Mouse (Mus musculus): ENCODE measurements around the gene Acbd5. TPM values are rescaled to one million over a fixed set of nuclear protein-coding genes. Genes with fewer than 3 reads are reported as not detected.
A peak's percentile ranks its signal among the peaks of the same experiment; 100 is the strongest.
"Not testable (repeated sequence)": the region's sequence is repeated elsewhere in the genome, so short reads cannot be mapped to it uniquely, and the experiment has no call there.

Gene Acbd5
- polyA plus RNA-seq, 1 experiment from 2014 or later, result 85.8 TPM

DNA sequence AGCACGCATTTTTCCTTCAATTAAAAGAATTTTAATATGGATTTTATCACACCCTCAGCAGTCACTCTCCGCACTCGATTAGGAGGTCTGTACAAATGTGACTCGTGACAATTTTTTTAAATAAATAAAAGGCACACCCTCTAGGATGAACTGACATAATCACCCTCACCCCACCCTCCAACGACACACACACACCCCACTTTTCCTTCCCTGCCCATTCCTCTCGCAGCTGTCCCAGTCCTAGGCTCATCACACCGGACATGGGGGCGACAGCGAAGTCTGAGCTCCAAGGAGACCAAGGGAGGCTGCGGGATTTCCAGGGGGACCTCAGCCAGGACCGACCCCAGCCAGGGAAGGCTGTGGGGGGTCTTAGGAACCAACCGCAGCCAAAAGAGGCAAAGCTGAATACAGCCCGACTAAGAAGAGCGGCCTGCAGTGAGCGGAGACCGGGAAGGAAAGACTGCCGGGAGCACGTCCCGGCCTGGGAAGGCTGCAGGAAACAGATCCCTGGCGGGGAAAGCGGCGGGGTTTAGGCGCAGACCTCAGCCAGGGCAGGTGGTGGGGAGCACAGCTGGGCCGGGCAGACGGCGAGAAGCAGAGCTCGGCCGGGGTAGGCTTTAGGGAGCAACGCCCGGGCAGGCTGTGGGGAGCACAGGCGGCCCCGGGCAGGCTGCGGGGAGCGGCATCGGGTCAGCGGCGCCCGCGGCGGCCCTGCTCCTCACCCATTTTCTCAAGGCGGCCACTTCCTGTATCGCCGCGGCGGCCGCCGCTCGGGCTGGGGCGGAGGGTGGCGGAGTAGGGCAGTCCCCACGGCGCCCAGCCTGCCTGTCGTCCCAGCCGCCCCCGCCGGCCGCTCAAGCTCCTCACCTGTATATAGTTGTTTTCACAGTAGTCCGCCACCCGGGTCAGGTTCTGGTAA, 28.6 kb upstream of the Acbd5 start:
- Histone ChIP-seq H3K9ac (peak overlapping the region; percentile 99), H3K27me3 (replicated peaks) (no peaks in the 10 kb centered on the region), H3K27ac (peak overlapping the region; percentile 94), H3K4me2 (peak overlapping the region; percentile 69), H3K4me1 (peaks cover 25% of the 10 kb centered on the region), H3K9me3 (no peaks in the 10 kb centered on the region), H3K4me3 (peak overlapping the region; percentile 95), H3K36me3 (replicated peaks) (no peaks in the 10 kb centered on the region)
- under 1% methylated on average over 56 of the region's 59 CpGs for WGBS
- ATAC-seq (replicated peaks), result peak; percentile 91

DNA sequence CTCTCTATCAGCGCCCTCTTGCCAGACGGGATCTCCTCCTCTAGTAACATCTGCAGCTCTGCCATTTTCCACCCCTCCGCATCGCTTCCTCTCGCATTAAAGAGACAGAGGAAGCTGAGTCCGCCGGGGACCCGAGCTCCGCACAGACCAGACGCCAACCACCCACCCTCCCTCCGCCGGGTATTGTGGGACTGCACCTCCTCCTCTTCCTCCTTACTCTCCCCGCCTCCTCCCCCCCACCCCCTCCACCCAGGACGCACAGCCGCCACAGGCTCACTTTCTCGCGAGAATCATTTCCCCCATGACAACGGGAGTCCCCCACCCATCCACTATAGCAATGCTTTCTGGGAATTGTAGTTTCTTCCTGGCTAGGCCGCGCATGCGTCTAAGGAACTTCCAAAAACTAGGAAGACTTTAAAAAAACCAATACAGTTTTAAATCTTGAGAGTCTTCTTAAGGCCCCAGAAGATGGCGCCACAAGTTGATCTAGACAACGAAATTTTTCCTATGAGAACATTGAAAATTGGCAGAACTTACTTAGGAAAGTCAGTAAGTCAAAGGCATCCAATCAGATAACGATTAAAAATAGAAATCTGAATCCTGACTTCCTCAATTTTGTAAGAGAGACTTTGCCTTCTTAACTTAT, 27.8 kb upstream of the Acbd5 start, which contains the start of gene Abi1:
TSS of gene Abi1 (minus strand) at position 241 of the 646 bp plus-strand sequence.
- ATAC-seq (replicated peaks), result peak; percentile 97

DNA sequence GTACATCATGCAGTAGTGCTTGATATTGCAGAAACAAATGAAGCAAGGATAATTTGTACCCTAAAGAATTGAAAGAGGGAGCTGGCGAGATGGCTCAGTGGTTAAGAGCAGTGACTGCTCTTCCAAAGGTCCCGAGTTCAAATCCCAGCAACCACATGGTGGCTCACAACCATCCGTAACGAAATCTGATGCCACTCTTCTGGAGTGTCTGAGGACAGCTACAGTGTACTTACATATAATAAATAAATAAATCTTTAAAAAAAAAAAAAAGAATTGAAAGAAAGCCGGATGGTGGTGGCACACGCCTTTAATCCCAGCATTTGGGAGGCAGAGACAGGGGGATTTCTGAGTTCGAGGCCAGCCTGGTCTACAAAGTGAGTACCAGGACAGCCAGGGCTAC, 27.3 kb upstream of the Acbd5 start:
- H3K4me2 ChIP-seq; H3K36me3 ChIP-seq (replicated peaks); H3K9ac ChIP-seq; H3K27ac ChIP-seq; H3K9me3 ChIP-seq; H3K27me3 ChIP-seq (replicated peaks); H3K4me3 ChIP-seq: not testable (repeated sequence)
- peak; percentile 3 for ATAC-seq (replicated peaks)
- 91% methylated on average over 7 of the region's 7 CpGs for WGBS
- H3K4me1 ChIP-seq, result peaks cover 25% of the 10 kb centered on the region

More for the DNA sequence above, 27.8 kb upstream of the Acbd5 start, which contains the start of gene Abi1:
- peak within 1 kb of the TSS; percentile 99 for H3K9ac ChIP-seq
- H3K4me1 ChIP-seq, result peaks cover 25% of the 10 kb centered on the region
- peak within 1 kb of the TSS; percentile 94 for H3K27ac ChIP-seq
- H3K4me3 ChIP-seq, result peak within 1 kb of the TSS; percentile 95
- WGBS, result 3% methylated on average over 24 of the region's 24 CpGs
- no peaks in the 10 kb centered on the region for H3K27me3 ChIP-seq (replicated peaks)
- peak within 1 kb of the TSS; percentile 69 for H3K4me2 ChIP-seq
- no peaks in the 10 kb centered on the region for H3K9me3 ChIP-seq
- H3K36me3 ChIP-seq (replicated peaks), result no peaks in the 10 kb centered on the region

DNA sequence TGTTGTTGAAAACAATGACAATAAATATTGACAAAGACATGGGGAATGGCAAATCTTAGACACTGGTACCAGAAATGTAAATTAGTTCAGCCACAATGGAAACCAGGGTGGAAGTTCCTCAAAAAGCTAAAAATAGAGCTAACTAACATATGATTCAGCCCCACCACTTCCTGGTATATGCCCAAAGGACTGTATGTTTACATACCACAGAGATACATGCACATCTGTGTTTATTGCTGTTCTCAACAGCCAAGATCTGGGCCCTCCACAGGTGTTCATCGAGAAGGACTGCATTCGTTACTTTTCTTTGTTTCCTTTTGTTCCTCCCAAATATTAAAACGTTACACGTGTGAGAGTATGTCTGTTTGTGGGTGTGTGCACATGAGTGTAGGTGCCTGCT, 26.5 kb upstream of the Acbd5 start:
- no peaks in the 10 kb centered on the region for H3K9me3 ChIP-seq
- H3K27ac ChIP-seq, result no peak overlapping the region
- ATAC-seq (replicated peaks), result no peak
- H3K27me3 ChIP-seq (replicated peaks), result no peaks in the 10 kb centered on the region
- no peak overlapping the region for H3K4me3 ChIP-seq
- WGBS, result 81% methylated on average over 4 of the region's 4 CpGs
- no peaks in the 10 kb centered on the region for H3K36me3 ChIP-seq (replicated peaks)
- no peak overlapping the region for H3K9ac ChIP-seq
- no peak overlapping the region for H3K4me2 ChIP-seq
- peaks cover 25% of the 10 kb centered on the region for H3K4me1 ChIP-seq

DNA sequence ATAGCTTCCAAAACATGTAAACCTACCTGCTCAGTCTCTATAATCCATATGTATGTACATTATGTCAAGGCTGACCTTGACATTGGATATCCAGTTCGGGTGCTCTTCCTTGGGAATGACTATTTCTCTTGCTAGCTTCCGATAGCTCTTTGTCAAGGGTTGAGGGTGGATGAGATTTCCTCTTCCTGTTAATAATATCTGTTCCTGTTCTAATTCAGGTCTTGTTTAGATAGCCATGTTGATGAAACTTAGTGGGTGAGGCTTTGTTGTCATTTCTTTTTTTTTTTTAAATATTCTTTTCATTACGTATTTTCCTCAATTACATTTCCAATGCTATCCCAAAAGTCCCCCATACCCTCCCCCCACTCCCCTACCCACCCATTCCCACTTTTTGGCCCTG, 25.8 kb upstream of the Acbd5 start:
- no peaks in the 10 kb centered on the region for H3K9me3 ChIP-seq
- peaks cover 17% of the 10 kb centered on the region for H3K4me1 ChIP-seq
- WGBS, result 96% methylated on average over 3 of the region's 3 CpGs
- H3K4me3 ChIP-seq, result no peak overlapping the region
- ATAC-seq (replicated peaks), result no peak
- no peak overlapping the region for H3K4me2 ChIP-seq
- H3K27ac ChIP-seq, result no peak overlapping the region
- no peaks in the 10 kb centered on the region for H3K27me3 ChIP-seq (replicated peaks)
- H3K9ac ChIP-seq, result no peak overlapping the region
- no peaks in the 10 kb centered on the region for H3K36me3 ChIP-seq (replicated peaks)

DNA sequence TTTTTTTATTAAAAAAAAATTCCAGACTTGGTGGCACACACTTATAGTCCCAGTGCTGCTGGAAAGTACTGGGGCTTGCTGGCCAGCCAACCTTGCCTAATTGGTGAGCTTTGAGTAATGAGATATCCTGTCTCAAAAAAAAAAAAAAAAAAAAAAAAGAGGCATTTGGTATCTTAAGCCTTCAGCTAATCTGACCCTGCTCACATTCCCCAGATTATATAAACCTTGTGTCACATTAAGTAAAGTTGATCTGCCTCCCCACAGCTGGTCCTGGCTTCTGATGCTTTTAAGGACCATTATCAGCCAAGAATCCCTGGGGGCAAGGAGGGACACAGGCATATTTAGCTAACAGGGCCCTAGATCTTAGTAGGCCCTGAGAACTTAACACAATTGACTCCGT, 22.3 kb upstream of the Acbd5 start:
- no peak overlapping the region for H3K9ac ChIP-seq
- H3K4me2 ChIP-seq, result no peak overlapping the region
- no peaks in the 10 kb centered on the region for H3K9me3 ChIP-seq
- no peak overlapping the region for H3K4me3 ChIP-seq
- no peaks in the 10 kb centered on the region for H3K27me3 ChIP-seq (replicated peaks)
- no peak overlapping the region for H3K27ac ChIP-seq
- no peaks in the 10 kb centered on the region for H3K4me1 ChIP-seq
- 63% methylated on average over 1 of the region's 1 CpGs for WGBS
- no peak for ATAC-seq (replicated peaks)
- no peaks in the 10 kb centered on the region for H3K36me3 ChIP-seq (replicated peaks)

DNA sequence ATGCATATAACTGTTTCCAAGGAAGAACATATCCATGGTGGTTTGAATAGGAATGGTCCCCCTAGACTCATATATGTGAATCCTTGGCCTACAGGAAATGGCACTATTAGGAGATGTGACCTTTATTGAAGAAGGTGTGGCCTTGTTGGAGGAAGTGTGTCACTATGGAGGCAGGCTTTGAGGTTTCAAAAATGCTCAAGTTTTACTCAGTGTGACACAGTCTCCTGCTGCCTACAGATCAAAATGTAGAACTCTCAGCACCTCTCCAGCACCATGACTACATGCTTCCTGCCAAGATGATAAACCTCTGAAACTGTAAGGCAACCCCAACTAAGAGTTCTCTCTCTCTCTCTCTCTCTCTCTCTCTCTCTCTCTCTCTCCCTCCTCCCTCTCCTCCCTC, 20.0 kb upstream of the Acbd5 start:
- no peaks in the 10 kb centered on the region for H3K4me1 ChIP-seq
- H3K36me3 ChIP-seq (replicated peaks), result no peaks in the 10 kb centered on the region
- H3K27ac ChIP-seq, result no peak overlapping the region
- ATAC-seq (replicated peaks), result no peak
- H3K27me3 ChIP-seq (replicated peaks), result no peaks in the 10 kb centered on the region
- H3K9ac ChIP-seq, result no peak overlapping the region
- no peak overlapping the region for H3K4me3 ChIP-seq
- H3K9me3 ChIP-seq, result no peaks in the 10 kb centered on the region
- H3K4me2 ChIP-seq, result no peak overlapping the region

DNA sequence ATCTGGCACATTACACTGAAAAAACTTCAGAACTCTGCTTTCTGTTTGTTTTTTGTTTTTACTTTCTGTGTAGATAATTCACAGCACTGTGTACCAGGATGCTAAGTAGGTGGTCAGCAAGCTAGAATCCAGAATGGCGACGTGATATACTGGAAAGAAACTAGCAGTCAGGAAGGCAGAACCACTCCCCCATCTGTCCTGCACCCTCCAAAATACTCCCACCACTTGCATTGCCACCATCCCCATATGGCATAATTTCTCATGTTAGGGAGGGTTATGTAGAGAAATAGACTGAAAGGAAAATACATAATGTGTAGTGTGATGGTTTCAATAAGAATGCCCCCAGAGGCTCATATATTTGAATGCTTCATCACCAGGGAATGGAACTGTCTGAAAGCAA, 16.1 kb upstream of the Acbd5 start:
- Histone ChIP-seq H3K36me3 (replicated peaks) (no peaks in the 10 kb centered on the region), H3K9me3 (no peaks in the 10 kb centered on the region), H3K4me1 (no peaks in the 10 kb centered on the region), H3K4me2 (no peak overlapping the region), H3K9ac (no peak overlapping the region), H3K27me3 (replicated peaks) (no peaks in the 10 kb centered on the region), H3K4me3 (no peak overlapping the region), H3K27ac (no peak overlapping the region)
- WGBS, result 74% methylated on average over 2 of the region's 2 CpGs
- no peak for ATAC-seq (replicated peaks)

DNA sequence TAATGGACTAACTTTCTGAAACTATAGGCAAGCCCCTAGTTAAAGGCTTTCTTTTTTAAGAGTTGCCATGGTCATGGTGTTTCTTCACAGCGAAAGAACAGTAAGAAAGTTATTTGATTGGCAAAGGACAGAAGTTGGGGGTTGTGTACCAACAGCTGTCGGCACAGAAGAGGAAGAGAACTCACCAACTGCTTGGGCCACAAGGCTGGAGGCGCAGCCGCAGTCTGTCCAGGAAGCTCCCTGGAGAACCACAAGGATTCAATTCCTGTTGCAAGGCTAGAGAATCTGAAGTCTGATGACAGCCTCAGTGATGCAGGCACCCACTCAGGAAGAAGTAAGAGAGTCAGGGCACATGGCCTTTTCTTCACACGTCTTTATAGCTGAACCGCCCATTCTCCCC, 15.4 kb upstream of the Acbd5 start:
- 73% methylated on average over 6 of the region's 6 CpGs for WGBS
- Histone ChIP-seq H3K9ac (no peak overlapping the region), H3K27ac (no peak overlapping the region), H3K4me1 (no peaks in the 10 kb centered on the region), H3K9me3 (no peaks in the 10 kb centered on the region), H3K4me2 (no peak overlapping the region), H3K36me3 (replicated peaks) (no peaks in the 10 kb centered on the region), H3K27me3 (replicated peaks) (no peaks in the 10 kb centered on the region), H3K4me3 (no peak overlapping the region)
- ATAC-seq (replicated peaks), result no peak

DNA sequence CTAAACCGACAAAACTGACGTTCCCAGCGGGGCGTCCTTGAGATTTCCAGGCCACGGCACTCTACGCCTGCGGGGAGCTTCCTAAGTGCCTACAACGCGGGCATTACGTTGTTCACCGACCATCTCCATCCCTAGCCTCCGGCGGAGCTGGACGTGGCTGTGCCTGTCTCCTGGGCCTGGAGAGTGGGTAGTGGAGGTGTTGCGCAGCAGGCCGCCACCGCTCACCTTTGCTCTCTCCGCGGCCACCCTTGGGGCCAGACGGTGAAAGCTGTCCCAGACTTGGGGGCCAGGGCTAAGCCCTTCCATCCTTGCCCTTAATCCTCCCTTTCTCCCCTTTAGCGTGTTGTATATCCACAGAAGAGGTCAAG, 387 bp downstream of the Acbd5 start:
- Histone ChIP-seq H3K9me3 (no peaks in the 10 kb centered on the region), H3K27ac (peak overlapping the region; percentile 95), H3K4me1 (peaks cover 23% of the 10 kb centered on the region), H3K4me2 (peak overlapping the region; percentile 95), H3K36me3 (replicated peaks) (no peaks in the 10 kb centered on the region; the same call in 1 of the 2 replicates), H3K27me3 (replicated peaks) (0 out of 2 replicates have a peak, but pooled peaks cover 2% of the 10 kb centered on the region), H3K9ac (peak overlapping the region; percentile 60), H3K4me3 (peak overlapping the region; percentile 70)
- peak; percentile 76 for ATAC-seq (replicated peaks)
- WGBS, result under 1% methylated on average over 21 of the region's 21 CpGs

DNA sequence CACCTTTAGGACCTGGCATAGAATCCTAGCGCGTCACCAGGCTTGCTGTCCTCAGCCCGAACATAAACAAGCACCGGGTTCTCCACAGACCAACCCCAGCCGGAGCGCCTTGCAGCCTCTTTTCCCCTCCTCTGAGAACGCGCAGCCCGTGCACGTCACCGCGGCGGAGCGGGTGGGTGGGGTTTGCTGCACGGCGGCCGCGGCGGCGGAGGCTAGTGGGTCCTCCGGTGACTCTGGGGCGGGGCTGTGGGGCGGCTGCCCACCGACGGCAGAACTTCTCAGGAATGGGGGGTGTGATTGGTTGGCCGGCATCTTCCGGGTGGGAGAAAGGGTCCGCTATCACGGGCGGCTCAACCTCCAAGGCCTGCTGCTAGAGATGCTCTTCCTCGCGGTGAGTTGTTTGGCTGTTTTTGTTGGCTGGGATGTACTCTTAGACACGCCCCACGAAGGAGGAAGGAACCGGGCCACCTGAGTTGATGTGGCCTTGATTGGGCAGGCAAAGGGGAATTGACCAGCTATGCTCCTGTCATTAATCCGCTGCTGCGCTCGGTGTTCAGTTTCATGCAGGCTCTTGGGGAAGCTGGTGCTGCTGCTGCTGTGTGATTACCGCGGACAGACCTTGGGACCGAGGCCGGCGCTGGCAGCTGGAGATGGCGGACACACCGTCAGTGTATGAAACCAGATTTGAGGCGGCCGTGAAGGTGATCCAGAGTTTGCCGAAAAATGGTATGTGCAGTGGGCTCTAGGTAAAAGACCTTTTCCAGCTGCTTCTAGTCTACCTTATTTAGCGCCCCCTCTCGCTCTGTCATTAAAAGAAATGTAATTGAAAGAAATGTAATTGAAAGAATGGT, 1.2 kb downstream of the Acbd5 start:
- peak; percentile 93 for ATAC-seq (replicated peaks)
- under 1% methylated on average over 50 of the region's 50 CpGs for WGBS

DNA sequence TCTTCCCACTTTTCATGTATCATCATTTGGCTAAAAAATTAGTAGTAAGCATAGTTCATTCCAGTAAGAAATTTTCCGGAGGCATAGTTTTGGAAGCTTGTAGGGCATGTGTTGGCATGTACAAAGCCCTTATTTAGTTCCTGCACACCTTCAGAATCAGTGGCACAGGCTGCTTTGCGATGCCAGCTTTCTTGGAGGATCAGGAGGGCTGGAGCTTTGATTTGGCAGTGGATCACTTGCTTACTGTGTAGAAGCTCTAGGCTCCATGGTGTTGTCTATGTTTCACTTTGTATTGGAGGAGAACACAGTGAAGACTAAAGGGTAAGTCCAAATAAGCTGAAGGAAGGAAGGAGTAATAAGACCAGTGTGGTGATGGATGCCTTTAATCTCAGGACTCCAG, 2.5 kb downstream of the Acbd5 start:
- ATAC-seq (replicated peaks), result no peak
- Histone ChIP-seq H3K4me1 (peaks cover 23% of the 10 kb centered on the region), H3K27me3 (replicated peaks) (0 out of 2 replicates have a peak, but pooled peaks cover under 1% of the 10 kb centered on the region), H3K36me3 (replicated peaks) (peaks cover 3% of the 10 kb centered on the region; the same call in 1 of the 2 replicates), H3K27ac (no peak overlapping the region), H3K4me3 (no peak overlapping the region), H3K4me2 (no peak overlapping the region), H3K9me3 (no peaks in the 10 kb centered on the region), H3K9ac (no peak overlapping the region)
- WGBS, result 95% methylated on average over 2 of the region's 2 CpGs

More for the DNA sequence above, 1.2 kb downstream of the Acbd5 start:
- Histone ChIP-seq H3K36me3 (replicated peaks) (no peaks in the 10 kb centered on the region; the same call in 1 of the 2 replicates), H3K4me2 (peak overlapping the region; percentile 95), H3K4me3 (peak overlapping the region; percentile 70), H3K4me1 (peaks cover 23% of the 10 kb centered on the region), H3K9me3 (no peaks in the 10 kb centered on the region), H3K27ac (peak overlapping the region; percentile 95), H3K9ac (peak overlapping the region; percentile 60), H3K27me3 (replicated peaks) (0 out of 2 replicates have a peak, but pooled peaks cover 2% of the 10 kb centered on the region)
